Mouse (Mus musculus) megakaryocyte progenitor cell, adult 5-6 weeks (primary cell): ENCODE measurements around the gene Ms4a14. TPM values are rescaled to one million over a fixed set of nuclear protein-coding genes. Genes with fewer than 3 reads are reported as not detected.
"Not testable (repeated sequence)": the region's sequence is repeated elsewhere in the genome, so short reads cannot be mapped to it uniquely, and the experiment has no call there.

ENCODE experiments used
- ATAC-seq: replicated peaks from 2 replicates; pipeline ENCODE4 v1.8.0; 2016; ENCODE audit warnings: mild to moderate bottlenecking, moderate TSS enrichment, inconsistent platforms; ENCODE audit not compliant: poor library complexity
- total RNA-seq, 2 experiments: library from RNA; stranded (forward) in 1 of 2; stranded (reverse) in 1 of 2; fragments of 157-497, 149-512 nt in 1 of 2; fragments of 200-1000 nt in 1 of 2; gene quantifications; 2 replicates each; pipeline versions ENCODE4 v1.2.3 to v1.2.4; 2015 to 2017

Ms4a14 gene
- total RNA-seq, 2 experiments from 2014 or later = not detected

- no peak for ATAC-seq
Observed at GRCm38 (mm10) chr19:11264602-11265185, 49.6 kb downstream of the Ms4a14 start.

DNA sequence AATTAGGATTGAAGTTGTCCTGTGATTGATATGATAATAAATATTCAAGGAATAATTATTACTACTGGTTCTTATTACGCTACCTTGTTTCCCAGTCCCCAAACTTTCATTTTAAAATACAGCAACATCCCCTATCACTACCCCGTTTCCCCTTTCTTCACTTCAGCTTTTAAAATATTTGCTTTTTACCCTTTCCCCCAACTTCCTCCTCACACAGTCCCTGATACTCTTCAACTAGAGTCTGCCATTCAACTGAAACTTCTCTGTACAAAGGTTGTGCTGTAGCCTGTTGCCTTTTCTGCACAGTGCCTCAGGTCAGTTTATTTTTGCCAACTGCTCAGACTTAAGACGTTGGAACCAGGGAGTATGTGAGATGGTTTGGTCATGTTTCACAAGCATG, 50.7 kb downstream of the Ms4a14 start:
- peak; percentile 55; the same call in 1 of the 2 replicates for ATAC-seq

GRCm38 (mm10) chr19:11262932-11263331, 51.3 kb downstream of the Ms4a14 start:
- ATAC-seq = not testable (repeated sequence)

- peak; percentile 55; the same call in 1 of the 2 replicates for ATAC-seq
Observed at GRCm38 (mm10) chr19:11261522-11261921, 52.7 kb downstream of the Ms4a14 start.

Other genes with a start within 250 kb of the Ms4a14 start
- 0.17 TPM in 1 of 2 replicates, not detected in the other for gene Ms4a8a, start 233.4 kb downstream of the Ms4a14 start, total RNA-seq (2015)
- 1.5 TPM in 1 of 2 replicates, not detected in the other for gene Ms4a8a, start 233.4 kb downstream of the Ms4a14 start, total RNA-seq (2017)
- gene 1700017D01Rik, start 183.6 kb downstream of the Ms4a14 start, total RNA-seq (2015) = not detected in 2 replicates
- not detected in 2 replicates for gene 1700017D01Rik, start 183.6 kb downstream of the Ms4a14 start, total RNA-seq (2017)
- not detected in 2 replicates for gene 1700025F22Rik, start 149.1 kb downstream of the Ms4a14 start, total RNA-seq (2015)
- gene 1700025F22Rik, start 149.1 kb downstream of the Ms4a14 start, total RNA-seq (2017) = not detected in 2 replicates
- not detected in 2 replicates for gene Ms4a13, start 117.7 kb downstream of the Ms4a14 start, total RNA-seq (2015)
- not detected in 2 replicates for gene Ms4a13, start 117.7 kb downstream of the Ms4a14 start, total RNA-seq (2017)
- gene Ms4a12, start 82.0 kb downstream of the Ms4a14 start, total RNA-seq (2015) = not detected in 2 replicates
- not detected in 2 replicates for gene Ms4a12, start 82.0 kb downstream of the Ms4a14 start, total RNA-seq (2017)
- gene Ms4a1, start 48.2 kb downstream of the Ms4a14 start, total RNA-seq (2015) = not detected in 2 replicates
- gene Ms4a1, start 48.2 kb downstream of the Ms4a14 start, total RNA-seq (2017) = not detected in 2 replicates
- gene Ms4a5, start 30.6 kb downstream of the Ms4a14 start, total RNA-seq (2015) = not detected in 2 replicates
- gene Ms4a5, start 30.6 kb downstream of the Ms4a14 start, total RNA-seq (2017) = not detected in 2 replicates
- gene Ms4a7, start 21.7 kb upstream of the Ms4a14 start, total RNA-seq (2015) = not detected in 2 replicates
- gene Ms4a7, start 21.7 kb upstream of the Ms4a14 start, total RNA-seq (2017) = 0.64 TPM in 1 of 2 replicates, not detected in the other
- 0.49 TPM in 1 of 2 replicates, not detected in the other for gene Ms4a4a, start 61.1 kb upstream of the Ms4a14 start, total RNA-seq (2015)
- gene Ms4a4a, start 61.1 kb upstream of the Ms4a14 start, total RNA-seq (2017) = not detected in 2 replicates
- 17.5 and 21.6 TPM in 2 replicates for gene Ms4a4c, start 90.3 kb upstream of the Ms4a14 start, total RNA-seq (2015)
- 15.8 and 18.6 TPM in 2 replicates for gene Ms4a4c, start 90.3 kb upstream of the Ms4a14 start, total RNA-seq (2017)
- gene Ms4a4b, start 129.1 kb upstream of the Ms4a14 start, total RNA-seq (2015) = 4.8 and 5.3 TPM in 2 replicates
- gene Ms4a4b, start 129.1 kb upstream of the Ms4a14 start, total RNA-seq (2017) = 0.88 and 1.00 TPM in 2 replicates
- gene Ms4a6c, start 154.9 kb upstream of the Ms4a14 start, total RNA-seq (2015) = 181 and 238 TPM in 2 replicates
- gene Ms4a6c, start 154.9 kb upstream of the Ms4a14 start, total RNA-seq (2017) = 142 and 174 TPM in 2 replicates
- gene Gm8369, start 171.5 kb upstream of the Ms4a14 start, total RNA-seq (2015) = 0.67 and 2.5 TPM in 2 replicates
- 1.2 and 1.3 TPM in 2 replicates for gene Gm8369, start 171.5 kb upstream of the Ms4a14 start, total RNA-seq (2017)
- gene Ms4a6b, start 202.1 kb upstream of the Ms4a14 start, total RNA-seq (2015) = 44.8 and 47.0 TPM in 2 replicates
- gene Ms4a6b, start 202.1 kb upstream of the Ms4a14 start, total RNA-seq (2017) = 19.8 and 24.4 TPM in 2 replicates
- not detected in 2 replicates for gene Ms4a4d, start 222.3 kb upstream of the Ms4a14 start, total RNA-seq (2015)
- not detected in 2 replicates for gene Ms4a4d, start 222.3 kb upstream of the Ms4a14 start, total RNA-seq (2017)